Mouse (Mus musculus): ENCODE results near the gene Napepld. TPM values are rescaled to one million over a fixed set of nuclear protein-coding genes. Genes with fewer than 3 reads are reported as not detected.
"Not testable (repeated sequence)": the region's sequence is repeated elsewhere in the genome, so short reads cannot be mapped to it uniquely, and the experiment has no call there.

The Napepld gene
- polyA plus RNA-seq, 1 experiment from 2014 or later, result 3.4 TPM

GRCm38 (mm10) chr5:21616450-21617009 is 84.7 kb downstream of the Napepld start:
- Histone ChIP-seq H3K4me1 (replicated peaks) (no peaks in the 10 kb centered on the region), H3K9me3 (no peaks in the 10 kb centered on the region), H3K4me3 (replicated peaks) (no peak overlapping the region), H3K27ac (no peak overlapping the region), H3K4me2 (replicated peaks) (no peak overlapping the region), H3K9ac (no peak overlapping the region), H3K36me3 (no peaks in the 10 kb centered on the region), H3K27me3 (replicated peaks) (no peaks in the 10 kb centered on the region)
- 69% methylated on average over 3 of the region's 3 CpGs for WGBS
- ATAC-seq, result no peak

- not testable (repeated sequence) for H3K27me3 ChIP-seq (replicated peaks)
These were observed 86.9 kb downstream of the Napepld start for GRCm38 (mm10) chr5:21614299-21614698.

More at GRCm38 (mm10) chr5:21614299-21614698, 86.9 kb downstream of the Napepld start:
- H3K27ac ChIP-seq; H3K4me2 ChIP-seq (replicated peaks); H3K4me1 ChIP-seq (replicated peaks); ATAC-seq; H3K36me3 ChIP-seq; H3K4me3 ChIP-seq (replicated peaks); H3K9me3 ChIP-seq; H3K9ac ChIP-seq: not testable (repeated sequence)
- WGBS, result 96% methylated on average over 11 of the region's 11 CpGs

Other genes with a start within 250 kb of the Napepld start
- gene Lrrc17, start 157.8 kb downstream of the Napepld start, polyA plus RNA-seq (2015; fragmentation: Nextera tagmentation; extraction: Ambion mirVana), result 38.2 and 43.3 TPM in 2 replicates
- 0.11 and 0.20 TPM in 2 replicates for gene Fbxl13, start 55.8 kb downstream of the Napepld start, polyA plus RNA-seq (2015; fragmentation: Nextera tagmentation; extraction: Ambion mirVana)
- gene Armc10, start 55.6 kb downstream of the Napepld start, polyA plus RNA-seq (2015; fragmentation: Nextera tagmentation; extraction: Ambion mirVana), result 33.5 and 37.2 TPM in 2 replicates
- gene Pmpcb, start 35.7 kb upstream of the Napepld start, polyA plus RNA-seq (2015; fragmentation: Nextera tagmentation; extraction: Ambion mirVana), result 80.7 and 88.8 TPM in 2 replicates
- gene Dnajc2, start 83.9 kb upstream of the Napepld start, polyA plus RNA-seq (2015; fragmentation: Nextera tagmentation; extraction: Ambion mirVana), result 76.3 and 88.1 TPM in 2 replicates
- 165 and 175 TPM in 2 replicates for gene Psmc2, start 83.9 kb upstream of the Napepld start, polyA plus RNA-seq (2015; fragmentation: Nextera tagmentation; extraction: Ambion mirVana)
- gene Slc26a5, start 164.2 kb upstream of the Napepld start, polyA plus RNA-seq (2015; fragmentation: Nextera tagmentation; extraction: Ambion mirVana), result not detected in 2 replicates

All from intestine, embryonic 15.5 days (tissue).